Mouse (Mus musculus): ENCODE results near the gene Gse1. TPM values are rescaled to one million over a fixed set of nuclear protein-coding genes. Genes with fewer than 3 reads are reported as not detected.

The Gse1 gene
- polyA plus RNA-seq, 1 experiment from 2014 or later = 12.2 TPM

DNA sequence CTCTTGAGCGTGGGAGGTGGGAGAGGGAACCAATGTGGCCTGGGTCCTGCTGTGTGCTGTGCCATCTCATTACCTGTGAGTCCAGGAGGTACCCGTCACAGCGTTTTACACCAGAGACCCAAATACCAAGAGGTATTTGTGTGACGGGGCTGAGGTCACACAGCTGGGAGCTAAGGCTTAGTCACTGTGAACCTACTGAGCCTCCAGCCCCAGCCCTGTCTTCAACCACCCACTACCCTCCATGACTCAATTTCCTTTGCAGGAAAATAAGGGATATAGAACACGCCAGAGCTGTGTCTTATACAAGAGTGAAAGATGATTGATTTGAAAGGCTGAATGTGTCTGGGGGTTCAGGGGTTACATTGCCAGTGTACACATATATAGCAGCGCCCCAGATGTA, 234.4 kb downstream of the Gse1 start:
- WGBS = 43% methylated on average over 6 of the region's 6 CpGs
- Histone ChIP-seq H3K27me3 (replicated peaks) (no peaks in the 10 kb centered on the region), H3K4me1 (peaks cover 74% of the 10 kb centered on the region), H3K9ac (replicated peaks) (no peak overlapping the region), H3K4me3 (replicated peaks) (no peak overlapping the region), H3K9me3 (replicated peaks) (no peaks in the 10 kb centered on the region), H3K27ac (replicated peaks) (peak overlapping the region; percentile 19; the same call in 1 of the 2 replicates), H3K36me3 (no peaks in the 10 kb centered on the region), H3K4me2 (no peak overlapping the region)
- ATAC-seq (ENCODE audit: low FRiP score) = no peak

- Histone ChIP-seq H3K4me1 (peaks cover 60% of the 10 kb centered on the region), H3K27me3 (replicated peaks) (no peaks in the 10 kb centered on the region), H3K9me3 (replicated peaks) (no peaks in the 10 kb centered on the region), H3K27ac (replicated peaks) (no peak overlapping the region), H3K4me3 (replicated peaks) (no peak overlapping the region), H3K9ac (replicated peaks) (no peak overlapping the region), H3K36me3 (no peaks in the 10 kb centered on the region), H3K4me2 (no peak overlapping the region)
- ATAC-seq (ENCODE audit: low FRiP score) = no peak
- 89% methylated on average over 9 of the region's 9 CpGs for WGBS
These were observed 235.8 kb downstream of the Gse1 start for GRCm38 (mm10) chr8:120463918-120464584.

DNA sequence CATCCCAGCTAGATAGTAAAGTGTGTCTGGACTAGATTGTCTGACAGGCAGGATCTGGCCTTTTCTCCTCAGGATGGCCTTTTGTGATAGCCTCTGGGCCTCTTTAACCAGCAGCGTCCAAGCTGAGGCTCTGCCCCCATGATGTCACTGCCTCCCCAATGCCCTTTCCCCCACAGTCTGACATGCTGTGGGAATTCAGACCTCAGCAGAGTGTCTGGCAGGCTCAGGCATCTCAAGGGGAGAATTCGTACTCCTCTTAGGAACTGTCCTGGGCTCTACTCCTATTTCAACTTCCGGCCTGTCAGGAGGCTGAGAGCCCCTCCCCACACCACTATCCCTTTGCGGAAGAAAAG, 236.3 kb downstream of the Gse1 start:
- no peaks in the 10 kb centered on the region for H3K27me3 ChIP-seq (replicated peaks)
- no peaks in the 10 kb centered on the region for H3K9me3 ChIP-seq (replicated peaks)
- H3K9ac ChIP-seq (replicated peaks) = no peak overlapping the region
- no peaks in the 10 kb centered on the region for H3K36me3 ChIP-seq
- peaks cover 55% of the 10 kb centered on the region for H3K4me1 ChIP-seq
- ATAC-seq (ENCODE audit: low FRiP score) = no peak
- no peak overlapping the region for H3K4me3 ChIP-seq (replicated peaks)
- H3K4me2 ChIP-seq = no peak overlapping the region
- WGBS = 71% methylated on average over 4 of the region's 4 CpGs
- H3K27ac ChIP-seq (replicated peaks) = no peak overlapping the region

DNA sequence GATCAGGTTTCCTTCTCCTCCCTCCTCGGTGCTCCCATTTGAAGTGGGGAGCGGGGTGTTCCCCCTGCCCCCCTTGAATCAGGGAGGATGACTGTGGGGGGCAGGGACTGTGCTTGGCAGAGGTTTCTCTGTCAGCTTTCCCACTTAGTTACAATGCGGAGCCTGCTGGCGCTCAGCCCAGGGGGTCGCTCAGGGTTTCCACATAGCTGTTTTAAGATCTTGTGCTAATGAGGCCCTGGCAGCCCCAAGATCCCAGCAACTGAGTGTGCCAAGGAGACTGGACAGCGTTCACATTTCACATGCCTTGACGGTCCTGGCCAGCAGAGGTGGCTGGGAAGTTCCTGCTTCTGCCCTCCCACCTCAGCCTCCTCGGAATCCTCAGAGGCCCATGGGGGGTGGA, 237.5 kb downstream of the Gse1 start:
- H3K9me3 ChIP-seq (replicated peaks) = no peaks in the 10 kb centered on the region
- 18% methylated on average over 8 of the region's 8 CpGs for WGBS
- peak; percentile 53; the same call in 1 of the 2 replicates for ATAC-seq (ENCODE audit: low FRiP score)

GRCm38 (mm10) chr8:120466266-120466665, 238.0 kb downstream of the Gse1 start:
- WGBS = 65% methylated on average over 10 of the region's 10 CpGs
- Histone ChIP-seq H3K4me2 (no peak overlapping the region), H3K27ac (replicated peaks) (peak overlapping the region; percentile 56; the same call in 1 of the 2 replicates), H3K4me3 (replicated peaks) (no peak overlapping the region), H3K4me1 (peaks cover 44% of the 10 kb centered on the region), H3K9me3 (replicated peaks) (no peaks in the 10 kb centered on the region), H3K27me3 (replicated peaks) (no peaks in the 10 kb centered on the region), H3K36me3 (no peaks in the 10 kb centered on the region), H3K9ac (replicated peaks) (no peak overlapping the region)
- ATAC-seq (ENCODE audit: low FRiP score) = no peak

More for the DNA sequence above, 237.5 kb downstream of the Gse1 start:
- Histone ChIP-seq H3K9ac (replicated peaks) (no peak overlapping the region), H3K36me3 (no peaks in the 10 kb centered on the region), H3K27ac (replicated peaks) (peak overlapping the region; percentile 56; the same call in 1 of the 2 replicates), H3K4me3 (replicated peaks) (no peak overlapping the region), H3K4me1 (peaks cover 44% of the 10 kb centered on the region), H3K4me2 (no peak overlapping the region), H3K27me3 (replicated peaks) (no peaks in the 10 kb centered on the region)

DNA sequence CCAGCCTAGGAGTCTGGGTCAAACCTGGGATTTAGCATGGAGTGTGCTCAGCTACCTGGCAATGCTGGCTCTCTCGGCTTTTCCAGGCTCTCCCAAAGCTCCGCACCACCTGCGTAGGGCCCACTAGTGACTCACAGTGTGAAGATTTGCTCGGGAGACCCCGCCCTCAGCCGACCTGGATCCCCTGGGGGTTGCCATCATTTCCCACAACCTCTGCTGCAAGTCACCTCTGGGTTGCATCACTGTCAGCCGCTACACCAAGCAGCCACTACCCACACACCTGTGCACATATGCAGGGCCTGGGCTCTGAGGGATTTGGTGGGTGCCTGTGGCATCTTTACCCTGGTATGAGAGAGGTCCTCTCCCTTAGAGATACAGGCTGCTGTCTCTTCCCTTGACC, 239.3 kb downstream of the Gse1 start:
- Histone ChIP-seq H3K27ac (replicated peaks) (no peak overlapping the region), H3K9me3 (replicated peaks) (no peaks in the 10 kb centered on the region), H3K27me3 (replicated peaks) (no peaks in the 10 kb centered on the region), H3K4me1 (peaks cover 44% of the 10 kb centered on the region), H3K9ac (replicated peaks) (no peak overlapping the region), H3K36me3 (no peaks in the 10 kb centered on the region), H3K4me3 (replicated peaks) (no peak overlapping the region), H3K4me2 (no peak overlapping the region)
- 90% methylated on average over 7 of the region's 7 CpGs for WGBS
- ATAC-seq (ENCODE audit: low FRiP score) = no peak

GRCm38 (mm10) chr8:120470170-120470569, 241.9 kb downstream of the Gse1 start:
- Histone ChIP-seq H3K4me3 (replicated peaks) (no peak overlapping the region), H3K27ac (replicated peaks) (no peak overlapping the region), H3K36me3 (no peaks in the 10 kb centered on the region), H3K9ac (replicated peaks) (no peak overlapping the region), H3K4me2 (no peak overlapping the region), H3K4me1 (peaks cover 48% of the 10 kb centered on the region), H3K27me3 (replicated peaks) (no peaks in the 10 kb centered on the region), H3K9me3 (replicated peaks) (no peaks in the 10 kb centered on the region)
- ATAC-seq (ENCODE audit: low FRiP score) = no peak
- 84% methylated on average over 12 of the region's 12 CpGs for WGBS

GRCm38 (mm10) chr8:120471166-120471565, 242.9 kb downstream of the Gse1 start:
- WGBS = 10% methylated on average over 7 of the region's 7 CpGs
- Histone ChIP-seq H3K4me3 (replicated peaks) (no peak overlapping the region), H3K4me2 (no peak overlapping the region), H3K9me3 (replicated peaks) (no peaks in the 10 kb centered on the region), H3K4me1 (peaks cover 49% of the 10 kb centered on the region), H3K27ac (replicated peaks) (0 out of 2 replicates have a peak overlapping the region, but pooled peaks have one; percentile 60), H3K27me3 (replicated peaks) (no peaks in the 10 kb centered on the region), H3K36me3 (no peaks in the 10 kb centered on the region), H3K9ac (replicated peaks) (no peak overlapping the region)
- no peak for ATAC-seq (ENCODE audit: low FRiP score)

DNA sequence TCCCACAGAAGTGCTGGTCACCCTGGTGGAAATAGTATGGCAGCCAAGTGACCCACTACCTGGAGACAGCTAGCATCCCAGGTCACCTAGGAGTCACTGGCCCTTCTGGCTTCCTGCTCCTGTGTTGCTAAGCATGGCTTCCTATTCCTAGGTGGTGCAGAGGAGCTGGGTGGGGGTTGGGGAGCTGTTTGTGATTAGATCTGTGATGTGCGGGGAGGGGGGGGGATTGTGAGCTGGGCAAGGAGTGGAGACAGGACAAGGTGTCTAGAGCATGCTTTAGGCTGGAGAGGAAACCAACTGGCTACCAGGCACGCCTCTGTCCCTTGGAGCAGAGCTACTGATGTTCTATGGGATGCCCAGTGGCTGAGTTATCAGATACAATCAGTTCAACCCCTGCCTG, 243.5 kb downstream of the Gse1 start:
- WGBS = 62% methylated on average over 2 of the region's 2 CpGs
- 0 out of 2 replicates have a peak overlapping the region, but pooled peaks have one; percentile 60 for H3K27ac ChIP-seq (replicated peaks)
- no peak for ATAC-seq (ENCODE audit: low FRiP score)

GRCm38 (mm10) chr8:120472230-120472629, 244.0 kb downstream of the Gse1 start:
- H3K9ac ChIP-seq (replicated peaks) = no peak overlapping the region

More for the DNA sequence above, 243.5 kb downstream of the Gse1 start:
- no peak overlapping the region for H3K4me2 ChIP-seq
- H3K4me3 ChIP-seq (replicated peaks) = no peak overlapping the region
- H3K9me3 ChIP-seq (replicated peaks) = no peaks in the 10 kb centered on the region
- H3K9ac ChIP-seq (replicated peaks) = no peak overlapping the region
- H3K4me1 ChIP-seq = peaks cover 49% of the 10 kb centered on the region
- H3K36me3 ChIP-seq = no peaks in the 10 kb centered on the region
- no peaks in the 10 kb centered on the region for H3K27me3 ChIP-seq (replicated peaks)

GRCm38 (mm10) chr8:120473729-120474364, 245.6 kb downstream of the Gse1 start:
- Histone ChIP-seq H3K27ac (replicated peaks) (no peak overlapping the region), H3K4me3 (replicated peaks) (no peak overlapping the region), H3K9me3 (replicated peaks) (no peaks in the 10 kb centered on the region), H3K4me1 (peaks cover 50% of the 10 kb centered on the region), H3K27me3 (replicated peaks) (no peaks in the 10 kb centered on the region), H3K9ac (replicated peaks) (no peak overlapping the region), H3K4me2 (no peak overlapping the region), H3K36me3 (no peaks in the 10 kb centered on the region)
- ATAC-seq (ENCODE audit: low FRiP score) = no peak
- WGBS = 78% methylated on average over 13 of the region's 13 CpGs

More at GRCm38 (mm10) chr8:120472230-120472629, 244.0 kb downstream of the Gse1 start:
- no peak overlapping the region for H3K4me2 ChIP-seq
- H3K27ac ChIP-seq (replicated peaks) = peak overlapping the region; percentile 60; the same call in 1 of the 2 replicates
- H3K9me3 ChIP-seq (replicated peaks) = no peaks in the 10 kb centered on the region
- 29% methylated on average over 16 of the region's 16 CpGs for WGBS
- H3K4me3 ChIP-seq (replicated peaks) = no peak overlapping the region
- peaks cover 49% of the 10 kb centered on the region for H3K4me1 ChIP-seq
- no peaks in the 10 kb centered on the region for H3K27me3 ChIP-seq (replicated peaks)
- H3K36me3 ChIP-seq = no peaks in the 10 kb centered on the region
- ATAC-seq (ENCODE audit: low FRiP score) = no peak
